Comparison of ENCODE assay signal across 18 mouse cellular contexts in the genomic region with DNA sequence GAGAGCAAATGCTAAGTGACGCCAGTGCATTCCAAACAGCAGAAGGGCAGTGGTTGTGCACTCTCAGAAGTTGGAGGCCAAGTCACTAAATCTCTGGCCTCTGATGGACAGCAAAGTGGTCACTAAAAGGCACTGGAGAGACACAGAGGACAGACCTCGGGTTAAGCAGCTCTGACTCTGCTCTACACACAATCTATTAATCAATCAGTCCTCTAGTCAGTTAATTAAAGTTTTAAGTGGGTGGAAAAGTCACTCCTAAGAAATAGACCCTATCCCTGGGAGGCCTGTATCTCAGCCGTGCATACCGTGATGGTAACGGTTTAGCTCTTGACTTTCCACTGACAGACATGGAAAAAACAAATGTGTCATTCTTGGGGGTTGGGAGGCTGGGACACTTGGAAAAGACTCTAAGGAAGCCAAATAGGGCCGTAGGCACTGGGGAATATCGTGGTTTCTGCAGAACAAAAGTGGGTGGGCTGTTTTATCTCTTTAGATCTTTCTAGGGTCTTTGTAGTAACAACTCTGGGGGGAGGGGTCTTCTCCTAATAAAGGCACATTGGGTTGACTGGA. TPM values are rescaled to one million over a fixed set of nuclear protein-coding genes. Genes with fewer than 3 reads are reported as not detected.
DNase-seq lines count a peak whose midpoint lies in the region; ATAC-seq lines count a peak whose summit lies in the region.
"Had no signal": no experiment of that assay in that cellular context is flagged by ENCODE, and none has a peak within 500 bp of the region (broad histone marks: within the 10 kb centered on the region; RNA-seq: fewer than 3 reads in every experiment).

No protein-coding gene starts in this region.

- H3K27ac ChIP-seq in heart, embryonic 11.5 days (ENCODE audit: low read depth, low read length) = peak overlapping the region; percentile 30; the same call in 1 of the 2 replicates
- H3K27ac ChIP-seq: forebrain, embryonic 15.5 days; kidney, embryonic 15.5 days; layer of hippocampus, adult 2 months; liver, embryonic 14.5 days had no signal

- H3K27me3 ChIP-seq in heart, embryonic 11.5 days (ENCODE audit: control insufficient read depth, insufficient read depth, low read length) = peaks cover 17% of the 10 kb centered on the region
- H3K27me3 ChIP-seq: forebrain, embryonic 15.5 days; kidney, embryonic 15.5 days had no signal

- ATAC-seq in heart, embryonic 11.5 days (replicated peaks; ENCODE audit: insufficient number of reproducible peaks, low FRiP score, low TSS enrichment) = no peak
- ATAC-seq: activated CD4-positive, CD25-positive, alpha-beta regulatory T cell, adult 4 months; forebrain, embryonic 15.5 days had no signal

- H3K9ac ChIP-seq in heart, embryonic 11.5 days (ENCODE audit: low read depth, low read length) = no peak overlapping the region
- H3K9ac ChIP-seq: forebrain, embryonic 15.5 days; kidney, embryonic 15.5 days; liver, embryonic 14.5 days had no signal

- 24% methylated on average over 7 of the region's 7 CpGs for WGBS in heart, embryonic 11.5 days (ENCODE audit: insufficient replicate concordance)

- H3K36me3 ChIP-seq in heart, embryonic 11.5 days (ENCODE audit: control insufficient read depth, insufficient read depth, low read length) = no peaks in the 10 kb centered on the region
- H3K36me3 ChIP-seq: forebrain, embryonic 15.5 days; kidney, embryonic 15.5 days had no signal

- peak; percentile 68 to 83 for DNase-seq in adrenal gland, adult (ENCODE audit: inconsistent age in 2 of 2, low spot score in 1 of 2)
- DNase-seq in adrenal gland, adult 18-20 months (ENCODE audit: low spot score in 2 of 2) = no peak
- DNase-seq in heart, postnatal 14 days = no peak
- DNase-seq in kidney, postnatal 14 days = peak; percentile 49
- DNase-seq in kidney, adult 9 months = no peak
- DNase-seq in adrenal gland, postnatal 36 days = peak; percentile 36 to 46
- no peak for DNase-seq in testis, postnatal 10 days (ENCODE audit: low spot score)
- DNase-seq: cerebellum, adult 11-12 months; cerebellum, postnatal 14 days; gastrocnemius, postnatal 36 days; layer of hippocampus, postnatal 36 days; right cerebral cortex, postnatal 4 days had no signal

- no peak overlapping the region; the same call in 1 of the 2 replicates for H3K4me2 ChIP-seq in heart, embryonic 11.5 days
- H3K4me2 ChIP-seq: forebrain, embryonic 15.5 days; kidney, embryonic 15.5 days had no signal

- peaks cover 9% of the 10 kb centered on the region; the same call in 1 of the 2 replicates for H3K4me1 ChIP-seq in heart, embryonic 11.5 days (ENCODE audit: control insufficient read depth, insufficient read depth, low read length)

- H3K9me3 ChIP-seq in heart, embryonic 11.5 days (replicated peaks; ENCODE audit: control insufficient read depth, low read length) = no peaks in the 10 kb centered on the region
- H3K9me3 ChIP-seq: forebrain, embryonic 15.5 days; kidney, embryonic 15.5 days had no signal

- no peak overlapping the region for H3K4me3 ChIP-seq in heart, embryonic 11.5 days (ENCODE audit: low read depth, low read length)
- H3K4me3 ChIP-seq: forebrain, embryonic 15.5 days; kidney, embryonic 15.5 days; layer of hippocampus, adult 2 months had no signal

- intact Hi-C loops in heart, postnatal 14 days (cut with DNase I) = no loop called here

RNA-seq across cellular contexts. Expression of a gene that starts 19.1 kb away (rescaled TPM):
- total RNA-seq in adrenal gland, adult 18-20 months (2021) = 1 to 10 TPM; 1.2 to 2.0 TPM
- 0.82 and 0.86 TPM in 2 replicates for polyA plus RNA-seq in heart, embryonic 11.5 days (2014; fragmentation: Nextera tagmentation; extraction: Ambion mirVana)
- total RNA-seq in heart, postnatal 14 days (2021) = 1 to 10 TPM; 3.7 to 3.9 TPM
- 1 to 10 TPM; 1.2 to 3.8 TPM for total RNA-seq in adrenal gland, postnatal 36 days (2021)

Comparison
In these comparisons a context has a peak if more than half of its experiments do, and no peak if none do; other contexts are left out.
1. DNase-seq: peak in adrenal gland, adult (2 of 2), kidney, postnatal 14 days (single experiment) and adrenal gland, postnatal 36 days (2 of 2); none in adrenal gland, adult 18-20 months (0 of 2), heart, postnatal 14 days (0 of 2), kidney, adult 9 months (single experiment) and testis, postnatal 10 days (single experiment).